Mouse (Mus musculus): ENCODE results near the gene Kiss1. TPM values are rescaled to one million over a fixed set of nuclear protein-coding genes. Genes with fewer than 3 reads are reported as not detected.

The Kiss1 gene
- polyA plus RNA-seq, 1 experiment = not detected

DNA sequence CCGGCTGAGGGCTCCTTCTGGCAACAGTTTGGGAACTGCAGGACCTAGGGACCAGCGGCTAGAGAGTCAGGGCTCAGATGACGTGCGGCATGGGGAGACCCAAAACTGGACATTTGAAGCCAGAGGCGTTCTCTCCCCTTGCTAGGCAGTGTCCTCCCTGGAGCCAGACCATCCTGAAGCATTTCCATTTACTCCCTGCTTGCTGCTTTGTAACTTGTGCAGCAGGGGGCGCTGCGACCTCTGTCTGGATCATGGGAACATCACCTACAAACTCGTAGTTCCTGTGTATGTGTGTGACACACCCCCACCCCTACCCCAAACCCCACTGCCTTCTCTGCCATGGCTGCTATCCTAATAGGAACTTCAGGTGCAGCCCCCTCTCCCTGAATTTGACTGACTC lies 7.3 kb upstream of the Kiss1 start:
- H3K4me1 ChIP-seq (ENCODE audit: control insufficient read depth, insufficient read depth, low read length) = no peaks in the 10 kb centered on the region
- no peak for TF ChIP-seq POLR2A (IDR thresholded peaks at IDR 0.05; ENCODE audit: low read depth, low read length)
- peak; percentile 66; the same call in 1 of the 2 replicates for TF ChIP-seq CTCF (IDR thresholded peaks at IDR 0.05; ENCODE audit: borderline replicate concordance, insufficient read depth, low read length)
- no peak overlapping the region for H3K27ac ChIP-seq (ENCODE audit: insufficient read depth, low read length)
- no peak overlapping the region for H3K4me3 ChIP-seq (ENCODE audit: insufficient read depth, low read length)

DNA sequence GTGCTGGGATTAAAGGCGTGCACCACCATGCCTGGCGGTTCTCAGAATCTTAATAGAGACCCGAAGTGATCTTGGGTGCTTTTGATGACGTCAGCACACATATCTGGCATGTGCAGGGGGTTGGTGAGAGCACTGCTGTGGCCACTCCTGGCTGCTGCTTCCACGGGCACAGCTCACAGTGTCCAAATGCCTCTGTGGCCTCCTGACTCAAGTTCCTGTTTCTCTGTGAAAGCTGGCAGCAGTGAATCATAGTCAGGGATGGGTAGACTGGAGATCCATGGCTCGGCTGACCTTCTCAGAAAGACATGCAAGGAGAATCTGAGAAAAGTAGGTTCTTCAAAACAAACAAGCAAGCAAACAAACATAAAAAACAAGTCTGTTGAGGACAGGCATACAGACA lies 5.9 kb upstream of the Kiss1 start:
- Histone ChIP-seq H3K4me1 (ENCODE audit: control insufficient read depth, insufficient read depth, low read length) (no peaks in the 10 kb centered on the region), H3K27ac (ENCODE audit: insufficient read depth, low read length) (no peak overlapping the region), H3K4me3 (ENCODE audit: insufficient read depth, low read length) (no peak overlapping the region)
- TF ChIP-seq CTCF (IDR thresholded peaks at IDR 0.05; ENCODE audit: borderline replicate concordance, insufficient read depth, low read length) (no peak), POLR2A (IDR thresholded peaks at IDR 0.05; ENCODE audit: low read depth, low read length) (no peak)

DNA sequence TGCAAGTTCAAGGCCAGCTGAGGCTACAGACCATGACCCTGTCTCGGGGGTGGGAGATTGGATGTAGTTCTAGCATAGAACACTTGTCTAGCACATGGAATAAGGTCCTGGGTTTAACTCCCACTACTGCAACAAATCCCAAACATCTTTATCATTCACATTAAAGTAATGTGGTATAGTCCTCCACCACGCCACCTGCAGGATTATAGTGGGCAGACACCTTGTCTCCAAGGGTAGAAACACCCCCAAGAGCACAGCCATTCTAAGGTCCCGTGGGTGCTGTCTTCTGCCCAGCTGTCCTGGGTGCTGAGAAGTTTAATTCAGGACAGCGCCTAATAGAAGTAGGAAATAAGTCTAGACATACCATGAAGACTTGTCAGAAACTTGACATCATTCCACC lies 5.1 kb upstream of the Kiss1 start:
- no peak for TF ChIP-seq CTCF (IDR thresholded peaks at IDR 0.05; ENCODE audit: borderline replicate concordance, insufficient read depth, low read length)
- no peak for TF ChIP-seq POLR2A (IDR thresholded peaks at IDR 0.05; ENCODE audit: low read depth, low read length)
- H3K27ac ChIP-seq (ENCODE audit: insufficient read depth, low read length) = no peak overlapping the region
- no peaks in the 10 kb centered on the region for H3K4me1 ChIP-seq (ENCODE audit: control insufficient read depth, insufficient read depth, low read length)

DNA sequence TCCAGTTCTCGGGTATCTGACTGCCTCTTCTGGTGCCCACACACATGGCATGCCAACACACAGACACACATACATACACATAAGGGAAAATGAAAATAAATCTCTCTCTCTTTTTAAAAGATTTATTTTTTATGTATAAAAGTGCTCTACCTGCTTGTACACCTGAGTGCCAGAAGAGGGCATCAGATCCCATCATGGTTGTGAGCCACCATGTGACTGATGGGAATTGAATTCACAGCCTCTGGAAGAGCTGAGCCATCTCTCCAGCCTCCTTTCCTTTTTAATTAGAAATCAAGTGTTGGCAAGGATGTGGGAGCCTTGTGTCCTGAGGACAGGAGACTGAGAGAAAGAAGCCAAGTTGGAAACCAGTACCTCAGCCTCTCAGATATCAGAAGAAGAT lies 4.5 kb upstream of the Kiss1 start:
- H3K4me3 ChIP-seq (ENCODE audit: insufficient read depth, low read length) = no peak overlapping the region
- TF ChIP-seq CTCF (IDR thresholded peaks at IDR 0.05; ENCODE audit: borderline replicate concordance, insufficient read depth, low read length) (no peak), POLR2A (IDR thresholded peaks at IDR 0.05; ENCODE audit: low read depth, low read length) (no peak)
- no peak overlapping the region for H3K27ac ChIP-seq (ENCODE audit: insufficient read depth, low read length)
- no peaks in the 10 kb centered on the region for H3K4me1 ChIP-seq (ENCODE audit: control insufficient read depth, insufficient read depth, low read length)

More for the DNA sequence above, 5.1 kb upstream of the Kiss1 start:
- H3K4me3 ChIP-seq (ENCODE audit: insufficient read depth, low read length) = no peak overlapping the region

DNA sequence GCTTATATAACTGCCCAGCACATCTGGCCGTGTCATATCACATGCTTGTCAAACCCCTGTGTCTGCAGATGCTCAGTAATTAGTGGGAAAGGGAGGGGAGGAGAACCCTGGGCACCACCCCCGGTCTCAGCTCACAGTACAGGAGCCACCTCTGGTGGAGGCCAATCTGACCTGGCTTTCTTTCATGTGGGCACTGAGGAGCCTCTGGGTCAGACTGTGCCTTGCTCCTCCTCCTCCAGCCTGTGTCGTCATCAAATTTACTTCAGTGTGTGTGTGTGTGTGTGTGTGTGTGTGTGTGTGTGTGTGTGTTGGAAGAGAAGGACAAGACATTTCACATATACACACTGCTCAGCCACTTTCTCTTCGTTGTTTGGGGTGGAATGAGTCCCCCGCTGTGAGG lies 1.7 kb downstream of the Kiss1 start:
- TF ChIP-seq CTCF (IDR thresholded peaks at IDR 0.05; ENCODE audit: borderline replicate concordance, insufficient read depth, low read length) (no peak), POLR2A (IDR thresholded peaks at IDR 0.05; ENCODE audit: low read depth, low read length) (no peak)
- Histone ChIP-seq H3K4me1 (ENCODE audit: control insufficient read depth, insufficient read depth, low read length) (no peaks in the 10 kb centered on the region), H3K27ac (ENCODE audit: insufficient read depth, low read length) (no peak overlapping the region), H3K4me3 (ENCODE audit: insufficient read depth, low read length) (no peak overlapping the region)

DNA sequence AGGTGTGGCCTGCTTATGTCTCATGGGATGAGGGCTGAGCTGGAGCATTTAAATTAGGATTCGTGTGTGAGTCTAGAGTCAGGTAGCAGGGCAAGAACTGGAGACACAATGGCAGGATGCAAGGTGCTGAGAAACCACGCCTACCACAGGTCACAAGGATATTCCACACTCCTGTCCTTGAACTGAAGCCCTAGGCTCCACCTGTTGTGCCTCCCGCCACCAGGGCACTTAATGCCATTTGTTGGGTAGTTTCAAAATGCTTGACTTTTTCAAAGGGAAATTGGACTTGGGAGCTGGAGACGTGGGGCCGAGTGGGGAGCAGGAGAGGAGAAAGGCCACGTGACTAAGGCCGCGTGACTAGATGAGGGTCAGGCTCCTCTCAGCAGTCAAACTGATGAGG lies 4.3 kb downstream of the Kiss1 start:
- no peaks in the 10 kb centered on the region for H3K4me1 ChIP-seq (ENCODE audit: control insufficient read depth, insufficient read depth, low read length)
- TF ChIP-seq CTCF (IDR thresholded peaks at IDR 0.05; ENCODE audit: borderline replicate concordance, insufficient read depth, low read length) = no peak

DNA sequence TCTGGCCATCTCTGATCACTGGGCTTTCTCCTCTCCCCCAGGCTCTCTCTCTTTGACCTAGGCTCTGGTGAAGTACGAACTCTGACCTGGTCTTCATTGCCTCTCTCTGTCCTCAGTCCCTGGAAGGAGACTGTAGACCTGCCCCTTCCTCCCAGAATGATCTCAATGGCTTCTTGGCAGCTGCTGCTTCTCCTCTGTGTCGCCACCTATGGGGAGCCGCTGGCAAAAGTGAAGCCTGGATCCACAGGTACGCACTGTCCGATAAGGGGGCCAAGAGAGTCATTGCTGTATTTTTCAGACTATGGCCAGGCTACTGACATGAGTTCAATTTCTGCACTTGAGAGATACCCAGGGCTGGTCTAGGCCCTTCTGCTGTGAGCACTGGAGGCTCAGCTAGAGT lies 5.4 kb downstream of the Kiss1 start:
- no peak overlapping the region for H3K4me3 ChIP-seq (ENCODE audit: insufficient read depth, low read length)
- no peak overlapping the region for H3K27ac ChIP-seq (ENCODE audit: insufficient read depth, low read length)
- H3K4me1 ChIP-seq (ENCODE audit: control insufficient read depth, insufficient read depth, low read length) = no peaks in the 10 kb centered on the region
- TF ChIP-seq POLR2A (IDR thresholded peaks at IDR 0.05; ENCODE audit: low read depth, low read length) = no peak
- TF ChIP-seq CTCF (IDR thresholded peaks at IDR 0.05; ENCODE audit: borderline replicate concordance, insufficient read depth, low read length) = no peak

More for the DNA sequence above, 4.3 kb downstream of the Kiss1 start:
- Histone ChIP-seq H3K27ac (ENCODE audit: insufficient read depth, low read length) (no peak overlapping the region), H3K4me3 (ENCODE audit: insufficient read depth, low read length) (no peak overlapping the region)

DNA sequence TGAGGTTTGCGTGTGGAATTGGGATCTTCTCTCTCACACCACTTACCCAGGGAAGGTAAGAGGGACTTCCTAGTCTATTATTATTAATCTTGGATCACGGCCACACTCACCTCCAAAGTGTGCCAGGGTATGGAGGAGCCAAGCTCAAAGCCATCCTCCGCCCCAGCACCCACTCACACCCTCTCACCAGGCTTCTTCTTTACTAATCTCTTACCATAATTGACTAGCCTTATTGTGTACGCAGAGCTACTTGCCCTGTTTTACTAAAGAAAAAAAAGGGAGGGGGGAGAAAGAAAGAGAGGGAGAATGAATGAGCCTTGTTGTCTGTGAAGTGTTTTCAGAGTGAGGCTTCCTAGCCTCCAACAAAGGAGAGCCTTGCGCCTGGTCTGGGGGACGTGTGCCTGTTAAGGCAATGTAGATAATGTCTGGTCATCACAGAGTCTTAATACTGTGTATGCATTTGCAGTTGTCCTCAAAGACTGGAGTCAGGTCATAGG lies 6.7 kb downstream of the Kiss1 start:
- no peak overlapping the region for H3K27ac ChIP-seq (ENCODE audit: insufficient read depth, low read length)
- TF ChIP-seq CTCF (IDR thresholded peaks at IDR 0.05; ENCODE audit: borderline replicate concordance, insufficient read depth, low read length) (no peak), POLR2A (IDR thresholded peaks at IDR 0.05; ENCODE audit: low read depth, low read length) (no peak)
- no peaks in the 10 kb centered on the region for H3K4me1 ChIP-seq (ENCODE audit: control insufficient read depth, insufficient read depth, low read length)
- no peak overlapping the region for H3K4me3 ChIP-seq (ENCODE audit: insufficient read depth, low read length)

DNA sequence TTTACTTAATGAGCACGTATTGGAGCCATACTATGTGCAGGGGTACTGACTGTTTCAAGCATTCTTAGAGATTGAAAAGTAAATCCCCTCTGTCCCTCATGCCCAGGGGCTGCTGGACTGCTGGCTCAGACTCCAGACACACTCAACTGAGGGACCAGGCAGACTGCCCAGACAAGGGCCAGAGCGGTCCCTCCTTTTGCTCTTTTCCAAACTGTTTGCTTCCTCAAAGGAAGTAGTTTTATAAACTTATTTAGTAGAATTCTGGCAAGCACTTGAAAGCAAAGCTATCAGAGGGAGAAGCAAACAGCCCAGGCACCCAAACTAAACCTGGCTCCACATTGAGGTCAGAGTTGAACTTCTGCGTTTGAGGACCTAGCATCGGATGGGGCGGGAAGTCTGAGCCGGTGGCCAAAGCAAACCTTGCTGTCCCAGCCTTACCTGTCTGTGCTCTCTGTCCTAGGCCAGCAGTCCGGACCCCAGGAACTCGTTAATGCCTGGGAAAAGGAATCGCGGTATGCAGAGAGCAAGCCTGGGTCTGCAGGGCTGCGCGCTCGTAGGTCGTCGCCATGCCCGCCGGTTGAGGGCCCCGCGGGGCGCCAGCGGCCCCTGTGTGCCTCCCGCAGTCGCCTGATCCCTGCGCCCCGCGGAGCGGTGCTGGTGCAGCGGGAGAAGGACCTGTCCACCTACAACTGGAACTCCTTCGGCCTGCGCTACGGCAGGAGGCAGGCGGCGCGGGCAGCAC lies 7.4 kb downstream of the Kiss1 start:
- TF ChIP-seq POLR2A (IDR thresholded peaks at IDR 0.05; ENCODE audit: low read depth, low read length) (no peak), CTCF (IDR thresholded peaks at IDR 0.05; ENCODE audit: borderline replicate concordance, insufficient read depth, low read length) (no peak)
- H3K4me3 ChIP-seq (ENCODE audit: insufficient read depth, low read length) = no peak overlapping the region
- no peaks in the 10 kb centered on the region for H3K4me1 ChIP-seq (ENCODE audit: control insufficient read depth, insufficient read depth, low read length)
- no peak overlapping the region for H3K27ac ChIP-seq (ENCODE audit: insufficient read depth, low read length)

DNA sequence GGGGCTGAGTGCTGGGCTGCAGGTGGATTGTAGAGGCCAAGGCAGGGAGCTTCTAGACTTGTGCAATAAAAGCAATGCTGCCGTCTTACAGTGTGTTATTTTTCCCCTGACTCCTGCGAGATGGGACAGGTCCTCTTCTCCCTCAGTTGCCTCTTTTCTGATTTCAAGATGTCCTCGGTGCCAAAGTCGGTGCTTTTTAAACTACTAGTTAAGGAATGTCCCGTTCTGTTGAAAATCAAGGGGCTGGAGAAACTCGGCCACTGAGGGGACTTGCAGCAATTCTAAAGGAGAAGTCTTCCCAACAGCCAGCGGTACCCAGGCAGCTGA lies 7.9 kb downstream of the Kiss1 start:
- Histone ChIP-seq H3K27ac (ENCODE audit: insufficient read depth, low read length) (no peak overlapping the region), H3K4me1 (ENCODE audit: control insufficient read depth, insufficient read depth, low read length) (no peaks in the 10 kb centered on the region), H3K4me3 (ENCODE audit: insufficient read depth, low read length) (no peak overlapping the region)
- TF ChIP-seq POLR2A (IDR thresholded peaks at IDR 0.05; ENCODE audit: low read depth, low read length) = no peak
- TF ChIP-seq CTCF (IDR thresholded peaks at IDR 0.05; ENCODE audit: borderline replicate concordance, insufficient read depth, low read length) = no peak
